Mouse (Mus musculus) intestine, postnatal 0 days (tissue): Measurements from ENCODE around the gene Amy2a2. TPM values are rescaled to one million over a fixed set of nuclear protein-coding genes. Genes with fewer than 3 reads are reported as not detected.
A peak's percentile ranks its signal among the peaks of the same experiment; 100 is the strongest.
"Not testable (repeated sequence)": the region's sequence is repeated elsewhere in the genome, so short reads cannot be mapped to it uniquely, and the experiment has no call there.

ENCODE experiments used
- ATAC-seq: fragments of 200-750 bp; cut with Nextera tagmentation; 2 replicates; pipeline ENCODE4 v1.8.0; 2017; ENCODE audit warnings: mild to moderate bottlenecking, moderate TSS enrichment, moderate library complexity
- H3K27ac ChIP-seq: fragments of 300-500 bp; sonication (generic); 2 replicates; pipeline ENCODE4 v1.5.1; 2014; ENCODE audit warnings: mild to moderate bottlenecking, low read depth, low read length, moderate library complexity
- H3K27me3 ChIP-seq: fragments of 300-500 bp; sonication (generic); replicated peaks from 2 replicates; pipeline ENCODE4 v1.6.1; 2014; ENCODE audit warnings: low read length, mixed read lengths; ENCODE audit not compliant: control insufficient read depth, insufficient read depth
- H3K36me3 ChIP-seq: fragments of 300-500 bp; sonication (generic); 2 replicates; pipeline ENCODE4 v1.6.1; 2014; ENCODE audit warnings: mild to moderate bottlenecking, moderate library complexity; ENCODE audit not compliant: control insufficient read depth, insufficient read depth
- H3K4me1 ChIP-seq: fragments of 300-500 bp; sonication (generic); replicated peaks from 2 replicates; pipeline ENCODE4 v1.6.1; 2014; ENCODE audit warnings: antibody characterized with exemption, low read length, mixed read lengths; ENCODE audit not compliant: control insufficient read depth, insufficient read depth
- H3K4me2 ChIP-seq: fragments of 300-500 bp; sonication (generic); replicated peaks from 2 replicates; pipeline ENCODE4 v1.6.1; 2014; ENCODE audit warnings: low read depth, mild to moderate bottlenecking, moderate library complexity
- H3K4me3 ChIP-seq: fragments of 300-500 bp; sonication (generic); 2 replicates; pipeline ENCODE4 v1.5.1; 2014; ENCODE audit warnings: low read depth, low read length
- H3K9ac ChIP-seq: fragments of 300-500 bp; sonication (generic); 2 replicates; pipeline ENCODE4 v1.6.1; 2014; ENCODE audit warnings: mild to moderate bottlenecking, low read depth, low read length
- H3K9me3 ChIP-seq: fragments of 300-500 bp; sonication (generic); 2 replicates; pipeline ENCODE4 v1.6.1; 2016; ENCODE audit warnings: mixed run types; ENCODE audit not compliant: control insufficient read depth
- WGBS: fragments of 180-500 bp; shearing (Covaris S2); extraction: QIAGEN DNeasy Blood & Tissue Kit; methylation state at CpG from one replicate; pipeline ENCODE4 v1.1.7; 2014; 5-methylcytosine and 5-hydroxymethylcytosine counted together
- polyA plus RNA-seq: library from polyadenylated mRNA; unstranded; fragments of >200 nt; fragmentation: Nextera tagmentation; extraction: Ambion mirVana; gene quantifications from 2 replicates; pipeline ENCODE4 v1.2.1, GENCODE M21; 2015

Amy2a2 gene
- 6.1 and 12.0 TPM in 2 replicates for polyA plus RNA-seq

GRCm38 (mm10) chr3:113356558-113356957 is at the start of gene Amy2a2:
Gene Amy2a2 (minus strand): TSS chr3:113356658.
- H3K27me3 ChIP-seq, H3K36me3 ChIP-seq, H3K4me2 ChIP-seq, H3K9me3 ChIP-seq, H3K4me3 ChIP-seq, ATAC-seq, H3K27ac ChIP-seq, H3K4me1 ChIP-seq, H3K9ac ChIP-seq: not testable (repeated sequence)
- WGBS = no CpG with 5 or more reads among the region's 4 CpGs

- H3K27me3 ChIP-seq, H3K4me2 ChIP-seq, H3K36me3 ChIP-seq, H3K4me1 ChIP-seq, H3K9me3 ChIP-seq, H3K4me3 ChIP-seq, H3K9ac ChIP-seq, H3K27ac ChIP-seq, ATAC-seq: not testable (repeated sequence)
These were observed 11.0 kb downstream of the Amy2a2 start for GRCm38 (mm10) chr3:113345484-113345883.

- WGBS = no CpG with 5 or more reads among the region's 4 CpGs
- H3K36me3 ChIP-seq, H3K27ac ChIP-seq, H3K27me3 ChIP-seq, H3K9me3 ChIP-seq, ATAC-seq, H3K4me1 ChIP-seq, H3K9ac ChIP-seq, H3K4me2 ChIP-seq, H3K4me3 ChIP-seq: not testable (repeated sequence)
These were observed 32.5 kb downstream of the Amy2a2 start, which contains the start of gene Amy2a3 for GRCm38 (mm10) chr3:113323952-113324351. Gene Amy2a3 (minus strand): TSS chr3:113324052.

DNA sequence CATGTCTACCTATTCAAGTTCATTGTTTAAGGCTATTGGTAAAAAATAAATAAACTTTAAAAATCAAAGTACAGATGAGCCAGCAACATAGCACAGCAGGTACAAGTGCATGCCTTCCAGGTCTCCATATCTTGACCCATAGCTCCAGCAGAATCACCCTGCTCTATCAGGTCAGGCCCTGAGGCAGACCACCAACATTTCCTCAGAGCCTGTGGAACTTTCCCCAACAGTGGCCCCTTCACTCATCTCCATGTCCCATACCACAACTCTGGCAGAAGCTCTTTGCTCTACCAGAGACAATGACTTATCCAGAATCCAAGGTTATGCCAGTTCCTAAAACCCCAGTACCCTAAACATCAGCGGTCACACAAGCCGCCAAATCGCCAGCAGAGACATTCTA is 43.5 kb downstream of the Amy2a2 start:
- H3K4me2 ChIP-seq, H3K27ac ChIP-seq, H3K4me1 ChIP-seq, H3K27me3 ChIP-seq, H3K4me3 ChIP-seq, H3K9me3 ChIP-seq, H3K9ac ChIP-seq, H3K36me3 ChIP-seq: not testable (repeated sequence)
- 0 out of 2 replicates have a peak, but pooled peaks have one; percentile 31 for ATAC-seq
- WGBS = no CpG with 5 or more reads among the region's 3 CpGs

Other genes starting within 250 kb of the Amy2a2 start
- gene Amy2a5, start 97.8 kb downstream of the Amy2a2 start, polyA plus RNA-seq = 0.99 and 9.9 TPM in 2 replicates
- 6.1 and 12.0 TPM in 2 replicates for gene Amy2a4, start 65.2 kb downstream of the Amy2a2 start, polyA plus RNA-seq
- gene Amy2a3, start 32.6 kb downstream of the Amy2a2 start, polyA plus RNA-seq = 6.1 and 12.0 TPM in 2 replicates
- 5.9 and 12.7 TPM in 2 replicates for gene Amy2a1, start 175.8 kb upstream of the Amy2a2 start, polyA plus RNA-seq